Mouse (Mus musculus): ENCODE results near the gene Kit. TPM values are rescaled to one million over a fixed set of nuclear protein-coding genes. Genes with fewer than 3 reads are reported as not detected.
A peak's percentile ranks its signal among the peaks of the same experiment; 100 is the strongest.

Kit gene
- polyA plus RNA-seq, 1 experiment from 2014 or later: 6.8 TPM

GRCm38 (mm10) chr5:75623007-75623406 is 48.3 kb downstream of the Kit start:
- Histone ChIP-seq H3K4me3 (ENCODE audit: low read depth, low read length) (no peak overlapping the region), H3K9ac (replicated peaks) (no peak overlapping the region), H3K27ac (ENCODE audit: low read depth) (no peak overlapping the region), H3K36me3 (replicated peaks; ENCODE audit: insufficient read depth, low read length) (no peaks in the 10 kb centered on the region), H3K9me3 (ENCODE audit: low read length) (no peaks in the 10 kb centered on the region), H3K4me2 (ENCODE audit: low read depth, low read length) (no peak overlapping the region), H3K27me3 (ENCODE audit: insufficient read depth, low read length) (no peaks in the 10 kb centered on the region), H3K4me1 (ENCODE audit: insufficient read depth) (peaks cover 4% of the 10 kb centered on the region; the same call in 1 of the 2 replicates)
- ATAC-seq (no peak), DNase-seq (no peak)
- TF ChIP-seq CTCF (IDR thresholded peaks at IDR 0.05; ENCODE audit: low read depth): no peak
- TF ChIP-seq EP300 (IDR thresholded peaks at IDR 0.05; ENCODE audit: low read depth): no peak
- 49% methylated on average over 11 of the region's 11 CpGs for WGBS (ENCODE audit: insufficient replicate concordance)

GRCm38 (mm10) chr5:75623520-75623919 is 48.8 kb downstream of the Kit start:
- H3K4me2 ChIP-seq (ENCODE audit: low read depth, low read length): peak overlapping the region; percentile 45; the same call in 1 of the 2 replicates
- no peaks in the 10 kb centered on the region for H3K36me3 ChIP-seq (replicated peaks; ENCODE audit: insufficient read depth, low read length)
- 86% methylated on average over 1 of the region's 1 CpGs for WGBS (ENCODE audit: insufficient replicate concordance)
- H3K4me1 ChIP-seq (ENCODE audit: insufficient read depth): peaks cover 4% of the 10 kb centered on the region; the same call in 1 of the 2 replicates
- TF ChIP-seq EP300 (IDR thresholded peaks at IDR 0.05; ENCODE audit: low read depth): no peak
- TF ChIP-seq CTCF (IDR thresholded peaks at IDR 0.05; ENCODE audit: low read depth): no peak
- no peaks in the 10 kb centered on the region for H3K27me3 ChIP-seq (ENCODE audit: insufficient read depth, low read length)
- no peak overlapping the region for H3K9ac ChIP-seq (replicated peaks)
- no peak overlapping the region for H3K4me3 ChIP-seq (ENCODE audit: low read depth, low read length)
- ATAC-seq: no peak
- no peak for DNase-seq
- H3K9me3 ChIP-seq (ENCODE audit: low read length): no peaks in the 10 kb centered on the region
- H3K27ac ChIP-seq (ENCODE audit: low read depth): no peak overlapping the region

GRCm38 (mm10) chr5:75623993-75624706 is 49.4 kb downstream of the Kit start:
- H3K9me3 ChIP-seq (ENCODE audit: low read length): no peaks in the 10 kb centered on the region
- 61% methylated on average over 20 of the region's 20 CpGs for WGBS (ENCODE audit: insufficient replicate concordance)
- DNase-seq: no peak
- H3K36me3 ChIP-seq (replicated peaks; ENCODE audit: insufficient read depth, low read length): no peaks in the 10 kb centered on the region
- peak; percentile 45; the same call in 1 of the 2 replicates for TF ChIP-seq EP300 (IDR thresholded peaks at IDR 0.05; ENCODE audit: low read depth)
- TF ChIP-seq CTCF (IDR thresholded peaks at IDR 0.05; ENCODE audit: low read depth): no peak
- no peaks in the 10 kb centered on the region for H3K27me3 ChIP-seq (ENCODE audit: insufficient read depth, low read length)
- H3K9ac ChIP-seq (replicated peaks): no peak overlapping the region
- no peak overlapping the region for H3K4me3 ChIP-seq (ENCODE audit: low read depth, low read length)
- H3K4me1 ChIP-seq (ENCODE audit: insufficient read depth): peaks cover 4% of the 10 kb centered on the region; the same call in 1 of the 2 replicates
- ATAC-seq: peak; percentile 43
- H3K4me2 ChIP-seq (ENCODE audit: low read depth, low read length): peak overlapping the region; percentile 45
- H3K27ac ChIP-seq (ENCODE audit: low read depth): no peak overlapping the region

- H3K27ac ChIP-seq (ENCODE audit: low read depth): no peak overlapping the region
- DNase-seq (no peak), ATAC-seq (no peak)
- no peak overlapping the region for H3K4me3 ChIP-seq (ENCODE audit: low read depth, low read length)
- no peak overlapping the region for H3K4me2 ChIP-seq (ENCODE audit: low read depth, low read length)
- H3K27me3 ChIP-seq (ENCODE audit: insufficient read depth, low read length): no peaks in the 10 kb centered on the region
- TF ChIP-seq CTCF (IDR thresholded peaks at IDR 0.05; ENCODE audit: low read depth) (no peak), EP300 (IDR thresholded peaks at IDR 0.05; ENCODE audit: low read depth) (no peak)
- no peaks in the 10 kb centered on the region for H3K9me3 ChIP-seq (ENCODE audit: low read length)
- H3K4me1 ChIP-seq (ENCODE audit: insufficient read depth): peaks cover 4% of the 10 kb centered on the region; the same call in 1 of the 2 replicates
- no peaks in the 10 kb centered on the region for H3K36me3 ChIP-seq (replicated peaks; ENCODE audit: insufficient read depth, low read length)
- no peak overlapping the region for H3K9ac ChIP-seq (replicated peaks)
Measured at GRCm38 (mm10) chr5:75625059-75625458, 50.3 kb downstream of the Kit start.

GRCm38 (mm10) chr5:75626284-75626683 is 51.6 kb downstream of the Kit start:
- DNase-seq (no peak), ATAC-seq (no peak)
- H3K4me3 ChIP-seq (ENCODE audit: low read depth, low read length): no peak overlapping the region
- H3K27me3 ChIP-seq (ENCODE audit: insufficient read depth, low read length): no peaks in the 10 kb centered on the region
- TF ChIP-seq EP300 (IDR thresholded peaks at IDR 0.05; ENCODE audit: low read depth) (no peak), CTCF (IDR thresholded peaks at IDR 0.05; ENCODE audit: low read depth) (no peak)
- H3K4me1 ChIP-seq (ENCODE audit: insufficient read depth): peaks cover 4% of the 10 kb centered on the region; the same call in 1 of the 2 replicates
- H3K9me3 ChIP-seq (ENCODE audit: low read length): no peaks in the 10 kb centered on the region
- no peak overlapping the region for H3K4me2 ChIP-seq (ENCODE audit: low read depth, low read length)
- no peak overlapping the region for H3K9ac ChIP-seq (replicated peaks)
- no peaks in the 10 kb centered on the region for H3K36me3 ChIP-seq (replicated peaks; ENCODE audit: insufficient read depth, low read length)
- WGBS (ENCODE audit: insufficient replicate concordance): 58% methylated on average over 8 of the region's 8 CpGs
- H3K27ac ChIP-seq (ENCODE audit: low read depth): no peak overlapping the region

GRCm38 (mm10) chr5:75626703-75627102 is 52.0 kb downstream of the Kit start:
- TF ChIP-seq CTCF (IDR thresholded peaks at IDR 0.05; ENCODE audit: low read depth): no peak
- TF ChIP-seq EP300 (IDR thresholded peaks at IDR 0.05; ENCODE audit: low read depth): no peak
- 82% methylated on average over 6 of the region's 6 CpGs for WGBS (ENCODE audit: insufficient replicate concordance)
- DNase-seq: no peak

More at GRCm38 (mm10) chr5:75626703-75627102, 52.0 kb downstream of the Kit start:
- ATAC-seq: no peak
- Histone ChIP-seq H3K4me3 (ENCODE audit: low read depth, low read length) (no peak overlapping the region), H3K27ac (ENCODE audit: low read depth) (no peak overlapping the region), H3K4me2 (ENCODE audit: low read depth, low read length) (no peak overlapping the region), H3K4me1 (ENCODE audit: insufficient read depth) (peaks cover 4% of the 10 kb centered on the region; the same call in 1 of the 2 replicates), H3K36me3 (replicated peaks; ENCODE audit: insufficient read depth, low read length) (no peaks in the 10 kb centered on the region), H3K27me3 (ENCODE audit: insufficient read depth, low read length) (no peaks in the 10 kb centered on the region), H3K9me3 (ENCODE audit: low read length) (no peaks in the 10 kb centered on the region), H3K9ac (replicated peaks) (no peak overlapping the region)
